Mouse (Mus musculus): ENCODE measurements around the gene Cers1.

DNA sequence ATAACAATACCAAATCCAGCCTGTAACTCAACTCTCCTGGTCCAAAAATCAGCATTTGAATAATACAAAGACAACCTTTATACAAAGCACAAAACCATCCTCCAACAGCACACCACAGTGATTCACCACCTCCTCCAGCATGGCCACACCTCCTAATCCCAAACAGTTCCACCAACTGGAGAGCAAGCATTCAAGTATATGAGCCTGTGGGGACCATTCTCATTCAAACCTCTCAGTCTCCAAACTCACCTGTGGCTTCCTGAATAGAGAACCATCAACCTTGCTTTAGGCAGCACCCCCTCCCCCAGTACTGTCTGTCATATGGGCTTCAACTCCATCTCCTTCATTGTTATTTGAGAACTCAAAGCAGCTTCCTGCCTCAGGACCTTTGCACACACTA is 41.2 kb upstream of the Cers1 start:
- TF ChIP-seq CTCF (IDR thresholded peaks at IDR 0.05; ENCODE audit: insufficient read depth, low read length) (no peak), POLR2A (IDR thresholded peaks at IDR 0.05; ENCODE audit: borderline replicate concordance, extremely low read depth, low read depth, low read length) (no peak)
